Mouse (Mus musculus): Measurements from ENCODE around the gene Vmn1r3.
A peak's percentile ranks its signal among the peaks of the same experiment; 100 is the strongest.
"Not testable (repeated sequence)": the region's sequence is repeated elsewhere in the genome, so short reads cannot be mapped to it uniquely, and the experiment has no call there.

Gene Vmn1r3

GRCm38 (mm10) chr4:3185258-3185657 is at the start of gene Vmn1r3:
TSS of gene Vmn1r3 (minus strand) at chr4:3185358.
- DNase-seq (ENCODE audit: low spot score), result not testable (repeated sequence)

GRCm38 (mm10) chr4:3232053-3232452 is 46.9 kb upstream of the Vmn1r3 start:
- DNase-seq (ENCODE audit: low spot score), result peak; percentile 55

GRCm38 (mm10) chr4:3230908-3231684 is 45.9 kb upstream of the Vmn1r3 start:
- peak; percentile 51 for DNase-seq (ENCODE audit: low spot score)

GRCm38 (mm10) chr4:3229532-3229931 is 44.4 kb upstream of the Vmn1r3 start:
- DNase-seq (ENCODE audit: low spot score), result no peak

GRCm38 (mm10) chr4:3228476-3228875 is 43.3 kb upstream of the Vmn1r3 start:
- no peak for DNase-seq (ENCODE audit: low spot score)

GRCm38 (mm10) chr4:3227751-3228150 is 42.6 kb upstream of the Vmn1r3 start:
- DNase-seq (ENCODE audit: low spot score), result no peak

- DNase-seq (ENCODE audit: low spot score), result no peak
These were observed 41.3 kb upstream of the Vmn1r3 start for GRCm38 (mm10) chr4:3226488-3226887.

GRCm38 (mm10) chr4:3225416-3225815 is 40.3 kb upstream of the Vmn1r3 start:
- not testable (repeated sequence) for DNase-seq (ENCODE audit: low spot score)

GRCm38 (mm10) chr4:3224848-3225247 is 39.7 kb upstream of the Vmn1r3 start:
- DNase-seq (ENCODE audit: low spot score), result not testable (repeated sequence)

GRCm38 (mm10) chr4:3223483-3224209 is 38.5 kb upstream of the Vmn1r3 start:
- not testable (repeated sequence) for DNase-seq (ENCODE audit: low spot score)

GRCm38 (mm10) chr4:3216382-3216781 is 31.2 kb upstream of the Vmn1r3 start:
- DNase-seq (ENCODE audit: low spot score), result not testable (repeated sequence)

GRCm38 (mm10) chr4:3213349-3213748 is 28.2 kb upstream of the Vmn1r3 start:
- DNase-seq (ENCODE audit: low spot score), result not testable (repeated sequence)

GRCm38 (mm10) chr4:3209643-3210217 is 24.6 kb upstream of the Vmn1r3 start:
- DNase-seq (ENCODE audit: low spot score), result not testable (repeated sequence)

GRCm38 (mm10) chr4:3176746-3177490 is 8.2 kb downstream of the Vmn1r3 start:
- DNase-seq (ENCODE audit: low spot score), result peak; percentile 1

GRCm38 (mm10) chr4:3176195-3176594 is 9.0 kb downstream of the Vmn1r3 start:
- DNase-seq (ENCODE audit: low spot score), result not testable (repeated sequence)

- not testable (repeated sequence) for DNase-seq (ENCODE audit: low spot score)
These were observed 9.4 kb downstream of the Vmn1r3 start for GRCm38 (mm10) chr4:3175756-3176155.

- not testable (repeated sequence) for DNase-seq (ENCODE audit: low spot score)
These were observed 10.6 kb downstream of the Vmn1r3 start for GRCm38 (mm10) chr4:3174586-3174985.

- not testable (repeated sequence) for DNase-seq (ENCODE audit: low spot score)
These were observed 18.1 kb downstream of the Vmn1r3 start, which contains the start of gene Vmn1r2 for GRCm38 (mm10) chr4:3167020-3167419. TSS of gene Vmn1r2 (plus strand) at chr4:3167320.

GRCm38 (mm10) chr4:3165046-3165445 is 20.1 kb downstream of the Vmn1r3 start:
- DNase-seq (ENCODE audit: low spot score), result peak; percentile 3

GRCm38 (mm10) chr4:3164429-3164828 is 20.7 kb downstream of the Vmn1r3 start:
- DNase-seq (ENCODE audit: low spot score), result not testable (repeated sequence)

- DNase-seq (ENCODE audit: low spot score), result peak; percentile 1
These were observed 31.8 kb downstream of the Vmn1r3 start for GRCm38 (mm10) chr4:3153320-3153719.

- not testable (repeated sequence) for DNase-seq (ENCODE audit: low spot score)
These were observed 37.2 kb downstream of the Vmn1r3 start for GRCm38 (mm10) chr4:3147926-3148325.

Measured in lung, postnatal 25 days (tissue).